Mouse (Mus musculus) monocyte, adult 5-6 weeks (primary cell): ENCODE results near the gene Tgfbr1. TPM values are rescaled to one million over a fixed set of nuclear protein-coding genes. Genes with fewer than 3 reads are reported as not detected.

Source experiments
- ATAC-seq: fragments of 153-309, 156-312 bp; replicated peaks from 2 replicates; pipeline ENCODE4 v1.8.0; 2017; ENCODE audit warnings: mild to moderate bottlenecking; ENCODE audit not compliant: low TSS enrichment, insufficient number of reproducible peaks, severe bottlenecking, poor library complexity, low FRiP score
- total RNA-seq: library from RNA; stranded (forward); fragments of 200-1000, 200-491, 200-594 nt; gene quantifications from 3 replicates; pipeline ENCODE4 v1.2.3, GENCODE M21; 2017

The Tgfbr1 gene
- 149 to 221 TPM (median 220 TPM) in 3 replicates for total RNA-seq

DNA sequence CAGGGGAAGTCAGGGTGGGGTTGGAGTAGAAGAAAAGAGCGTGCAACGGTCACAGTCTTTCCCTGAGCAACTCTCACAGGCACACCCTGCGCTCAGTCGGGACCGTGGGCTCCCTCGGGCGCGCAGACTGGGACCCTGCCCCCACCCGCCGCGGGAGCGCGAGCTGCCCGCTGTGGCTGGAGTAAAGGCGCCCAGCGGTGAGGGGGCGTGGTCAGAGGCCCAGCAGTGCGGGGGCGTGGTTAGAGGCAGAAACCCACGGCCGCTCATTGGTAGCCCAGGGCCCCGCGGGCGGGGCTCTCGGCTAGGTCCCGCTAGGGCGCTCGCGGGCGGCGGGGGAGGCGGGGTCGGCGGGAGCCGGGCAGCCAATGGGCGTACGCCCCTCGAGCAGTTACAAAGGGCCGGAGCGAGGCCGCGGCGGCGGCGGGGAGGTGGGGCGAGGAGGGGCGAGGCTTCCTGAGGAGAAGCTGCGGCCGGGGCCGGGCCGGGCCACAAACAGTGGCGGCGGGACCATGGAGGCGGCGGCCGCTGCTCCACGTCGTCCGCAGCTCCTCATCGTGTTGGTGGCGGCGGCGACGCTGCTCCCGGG lies at the start of gene Tgfbr1:
TSS of gene Tgfbr1 (plus strand) at position 420 of the 586 bp plus-strand sequence.
- peak; percentile 85 for ATAC-seq

DNA sequence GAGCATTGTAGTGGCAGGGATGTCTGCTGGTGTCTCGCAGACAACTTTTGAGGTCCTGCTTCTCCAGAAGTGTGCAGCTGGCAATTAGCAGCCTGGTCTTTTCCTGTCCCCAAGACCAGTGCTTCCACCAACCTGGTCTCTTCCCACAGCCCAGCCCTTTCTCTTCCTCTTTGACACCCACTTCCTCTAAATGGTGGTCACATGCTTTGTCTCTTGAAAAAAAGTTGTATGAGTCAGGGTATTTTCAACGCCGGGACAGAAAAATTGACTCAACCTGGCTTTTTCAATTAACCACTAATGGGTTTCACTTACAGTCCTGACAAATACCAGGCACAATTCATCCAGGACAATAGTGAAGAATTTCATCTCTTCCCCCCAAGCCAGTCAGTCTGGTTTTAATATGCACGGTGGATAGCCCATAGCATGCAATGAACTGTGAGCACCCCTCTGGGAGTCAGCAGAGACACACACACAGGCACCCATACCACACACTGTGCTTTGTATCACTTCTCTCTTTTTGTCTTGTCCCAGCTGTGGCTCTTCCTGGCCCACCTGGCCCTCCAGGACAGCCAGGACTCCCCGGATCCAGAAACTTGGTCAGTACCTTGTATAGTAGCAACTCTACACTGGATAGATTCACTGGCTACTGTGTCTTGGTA lies 49.6 kb upstream of the Tgfbr1 start:
- peak; percentile 85 for ATAC-seq

GRCm38 (mm10) chr4:47309886-47310625 lies 43.0 kb upstream of the Tgfbr1 start:
- ATAC-seq: no peak

- no peak for ATAC-seq
These were observed 42.2 kb upstream of the Tgfbr1 start for GRCm38 (mm10) chr4:47310812-47311211.

- peak; percentile 40 for ATAC-seq
These were observed 41.6 kb upstream of the Tgfbr1 start for GRCm38 (mm10) chr4:47311467-47311866.

DNA sequence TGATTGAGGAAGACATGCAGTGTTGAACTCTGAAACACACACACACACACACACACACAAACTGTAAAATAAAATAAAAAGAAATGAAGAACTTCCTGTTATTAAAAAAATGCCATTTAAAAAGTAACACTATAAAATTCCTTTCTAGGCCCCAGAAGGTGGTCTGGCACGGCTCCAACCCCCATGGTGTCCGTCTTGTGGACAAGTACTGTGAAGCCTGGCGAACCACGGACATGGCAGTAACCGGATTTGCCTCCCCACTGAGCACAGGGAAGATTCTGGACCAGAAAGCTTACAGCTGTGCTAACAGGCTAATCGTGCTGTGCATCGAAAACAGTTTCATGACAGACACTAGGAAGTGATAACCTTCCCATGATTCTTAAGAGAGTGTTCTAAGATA lies 41.1 kb upstream of the Tgfbr1 start:
- ATAC-seq: no peak

DNA sequence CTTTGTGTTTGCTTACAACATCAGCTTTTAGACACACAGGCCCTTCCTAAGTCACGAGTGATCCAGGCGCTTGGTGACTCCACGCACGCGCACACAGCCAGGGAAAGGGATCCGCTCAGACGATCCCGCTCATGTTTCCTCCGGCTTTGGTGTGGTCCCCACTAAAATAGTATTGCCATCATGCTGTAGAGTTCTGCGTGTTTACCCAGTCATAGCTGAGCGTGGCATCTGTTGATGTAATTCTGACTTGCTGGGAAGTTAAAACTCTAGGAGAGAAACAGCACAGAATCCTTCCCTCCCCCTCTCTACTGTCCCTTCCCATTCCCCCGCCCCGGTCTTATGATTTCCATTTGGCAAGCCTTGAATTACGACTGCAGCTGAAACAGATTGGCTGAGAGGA lies 40.3 kb upstream of the Tgfbr1 start:
- no peak for ATAC-seq

GRCm38 (mm10) chr4:47313710-47314410 lies 39.2 kb upstream of the Tgfbr1 start:
- ATAC-seq: no peak

GRCm38 (mm10) chr4:47315458-47315857 lies 37.6 kb upstream of the Tgfbr1 start:
- ATAC-seq: peak; percentile 84

- ATAC-seq: no peak
These were observed 36.6 kb upstream of the Tgfbr1 start for GRCm38 (mm10) chr4:47316432-47316831.

GRCm38 (mm10) chr4:47319561-47320321 lies 33.3 kb upstream of the Tgfbr1 start:
- ATAC-seq: peak; percentile 25

GRCm38 (mm10) chr4:47322315-47322714 lies 30.7 kb upstream of the Tgfbr1 start:
- peak; percentile 32 for ATAC-seq

- ATAC-seq: no peak
These were observed 28.8 kb upstream of the Tgfbr1 start for GRCm38 (mm10) chr4:47324206-47324605.

GRCm38 (mm10) chr4:47327782-47328181 lies 25.2 kb upstream of the Tgfbr1 start:
- no peak for ATAC-seq

DNA sequence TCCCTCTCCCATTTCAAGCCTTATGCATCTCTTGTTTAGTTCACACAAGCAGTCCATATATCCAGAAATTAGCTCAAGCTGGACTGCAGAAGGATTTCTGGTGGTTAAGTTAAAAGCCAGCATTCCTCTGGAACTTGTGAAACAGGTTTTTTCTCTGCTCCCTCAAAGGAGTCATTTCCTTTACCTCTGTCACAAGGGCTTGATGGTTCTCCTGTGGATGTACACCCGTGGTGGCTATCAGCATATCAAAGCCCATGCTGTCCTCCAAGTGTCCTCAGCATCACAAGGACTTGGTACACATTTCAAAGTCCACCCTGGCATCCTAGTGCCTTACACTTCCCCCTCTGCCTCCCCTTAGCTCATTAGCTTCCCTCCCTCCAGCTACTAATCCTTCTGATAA lies 23.7 kb upstream of the Tgfbr1 start:
- no peak for ATAC-seq

DNA sequence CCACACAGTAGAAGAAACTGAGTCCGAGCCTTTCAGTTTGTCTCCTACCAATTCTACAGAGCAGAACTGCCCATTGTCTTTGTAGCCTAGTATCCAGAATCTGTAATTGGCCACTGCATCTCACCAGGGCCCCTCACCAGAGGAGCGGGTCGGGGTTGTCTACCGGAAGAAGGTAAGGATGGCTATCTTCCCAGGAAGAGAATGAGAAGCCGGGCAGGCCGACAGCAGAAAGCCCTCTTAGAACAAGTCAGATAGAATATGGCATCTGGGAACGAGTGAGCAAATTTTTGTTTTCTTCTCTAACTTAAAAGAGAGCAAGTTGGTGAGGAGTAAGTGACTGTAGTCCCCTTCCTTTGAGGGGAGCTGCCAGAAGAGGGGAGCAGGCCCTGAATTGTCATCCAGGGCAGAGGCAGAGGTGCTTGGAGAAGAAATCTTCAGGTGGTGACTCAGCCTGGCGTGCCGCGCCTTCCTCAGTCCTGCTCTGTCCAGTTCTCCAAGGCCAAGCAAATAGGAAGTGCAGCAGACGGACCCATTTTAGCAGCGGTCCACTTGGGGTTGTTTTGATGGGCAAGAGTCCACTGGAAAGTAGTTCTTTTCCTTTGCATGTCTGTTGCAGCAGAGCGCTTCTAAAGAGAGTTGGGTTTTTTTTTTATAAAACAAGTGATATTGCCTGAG lies 22.5 kb upstream of the Tgfbr1 start:
- ATAC-seq: no peak

GRCm38 (mm10) chr4:47332812-47333343 lies 20.1 kb upstream of the Tgfbr1 start:
- no peak for ATAC-seq

GRCm38 (mm10) chr4:47333541-47333940 lies 19.5 kb upstream of the Tgfbr1 start:
- ATAC-seq: peak; percentile 91
